Mouse (Mus musculus): Measurements from ENCODE around the gene Slc9a5. TPM values are rescaled to one million over a fixed set of nuclear protein-coding genes. Genes with fewer than 3 reads are reported as not detected.

The Slc9a5 gene
- polyA plus RNA-seq, 1 experiment: 3.0 TPM

DNA sequence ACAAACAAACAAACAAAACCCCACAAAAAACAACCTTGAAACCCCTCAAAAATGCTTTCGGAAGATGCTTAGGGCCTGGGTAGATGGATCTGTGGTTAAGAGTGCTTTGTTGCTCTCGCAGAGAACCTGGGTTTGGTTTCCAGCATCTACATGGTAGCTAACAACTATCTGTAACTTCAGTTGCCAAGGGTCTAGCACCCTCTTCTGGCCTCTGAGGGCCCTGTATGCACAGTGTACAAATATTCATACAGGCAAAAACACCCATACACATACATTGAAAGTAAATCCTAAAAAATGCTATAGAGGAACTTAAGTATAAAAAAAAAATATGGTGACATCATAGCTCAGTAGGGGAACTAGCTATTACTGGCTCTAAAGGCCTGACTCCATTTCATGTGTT, 35.4 kb downstream of the Slc9a5 start:
- no peak for DNase-seq (ENCODE audit: low read depth in 1 of 2, low spot score in 2 of 2)
- no peaks in the 10 kb centered on the region for H3K36me3 ChIP-seq (ENCODE audit: control insufficient read depth, insufficient read depth, low read length)
- TF ChIP-seq POLR2A (IDR thresholded peaks at IDR 0.05; ENCODE audit: low read depth, low read length) (no peak), CTCF (IDR thresholded peaks at IDR 0.05; ENCODE audit: extremely low read depth, insufficient read depth, insufficient read length, insufficient replicate concordance) (no peak)
- no peaks in the 10 kb centered on the region for H3K4me1 ChIP-seq (ENCODE audit: control insufficient read depth, insufficient read depth, insufficient read length)
- 92% methylated on average over 2 of the region's 2 CpGs for WGBS
- H3K27me3 ChIP-seq (ENCODE audit: control insufficient read depth, insufficient read depth, low read length): no peaks in the 10 kb centered on the region
- no peak overlapping the region for H3K27ac ChIP-seq (ENCODE audit: insufficient read depth, low read length)
- no peak overlapping the region for H3K4me3 ChIP-seq (ENCODE audit: extremely low read depth, insufficient read depth, insufficient read length)

DNA sequence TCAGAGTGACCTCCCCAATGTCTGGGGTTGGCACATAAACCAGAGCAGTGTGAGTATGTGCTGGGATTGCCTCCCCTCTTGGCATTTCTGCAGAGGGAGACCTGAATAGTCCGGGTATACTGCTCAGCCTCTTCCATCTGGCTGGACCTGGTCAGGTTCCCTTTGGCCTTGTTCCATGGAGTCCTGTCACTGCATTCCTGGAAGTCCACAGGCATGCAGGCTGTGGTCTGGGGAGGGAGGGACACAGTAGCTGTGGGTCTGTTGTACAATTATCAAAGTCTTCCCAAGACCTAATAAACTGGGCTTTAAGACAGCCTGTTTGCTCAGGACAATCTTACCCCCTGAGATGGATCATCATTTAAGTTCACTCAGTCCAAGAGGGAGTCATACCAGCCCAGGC, 38.5 kb downstream of the Slc9a5 start:
- H3K27ac ChIP-seq (ENCODE audit: insufficient read depth, low read length): no peak overlapping the region
- H3K4me1 ChIP-seq (ENCODE audit: control insufficient read depth, insufficient read depth, insufficient read length): no peaks in the 10 kb centered on the region; the same call in 1 of the 2 replicates
- DNase-seq (ENCODE audit: low read depth in 1 of 2, low spot score in 2 of 2): no peak
- TF ChIP-seq CTCF (IDR thresholded peaks at IDR 0.05; ENCODE audit: extremely low read depth, insufficient read depth, insufficient read length, insufficient replicate concordance) (no peak), POLR2A (IDR thresholded peaks at IDR 0.05; ENCODE audit: low read depth, low read length) (no peak)
- H3K4me3 ChIP-seq (ENCODE audit: extremely low read depth, insufficient read depth, insufficient read length): no peak overlapping the region
- 83% methylated on average over 1 of the region's 1 CpGs for WGBS
- H3K36me3 ChIP-seq (ENCODE audit: control insufficient read depth, insufficient read depth, low read length): no peaks in the 10 kb centered on the region
- no peaks in the 10 kb centered on the region for H3K27me3 ChIP-seq (ENCODE audit: control insufficient read depth, insufficient read depth, low read length)

DNA sequence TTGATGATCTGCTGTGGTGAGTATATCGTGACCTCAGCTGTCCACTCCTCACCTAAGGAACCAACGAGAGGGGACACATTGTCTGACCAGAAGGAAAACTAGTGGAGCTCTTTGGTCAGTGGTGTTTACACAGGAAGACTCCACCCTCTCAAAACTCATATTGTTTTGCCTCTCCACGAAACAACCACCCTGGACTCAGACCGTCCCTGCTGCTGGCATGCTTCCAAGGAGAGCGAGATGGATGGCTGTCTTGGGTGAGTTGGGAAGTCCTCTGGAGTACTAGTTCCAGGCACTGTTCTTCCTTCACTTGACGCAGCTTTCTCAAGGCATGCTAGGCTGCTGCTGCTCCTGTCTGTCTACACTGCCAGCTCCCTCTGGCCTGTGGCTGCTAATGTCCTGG, 40.5 kb downstream of the Slc9a5 start:
- no peak for DNase-seq (ENCODE audit: low read depth in 1 of 2, low spot score in 2 of 2)
- Histone ChIP-seq H3K4me3 (ENCODE audit: extremely low read depth, insufficient read depth, insufficient read length) (no peak overlapping the region), H3K36me3 (ENCODE audit: control insufficient read depth, insufficient read depth, low read length) (no peaks in the 10 kb centered on the region), H3K27ac (ENCODE audit: insufficient read depth, low read length) (no peak overlapping the region), H3K4me1 (ENCODE audit: control insufficient read depth, insufficient read depth, insufficient read length) (no peaks in the 10 kb centered on the region; the same call in 1 of the 2 replicates), H3K27me3 (ENCODE audit: control insufficient read depth, insufficient read depth, low read length) (no peaks in the 10 kb centered on the region)
- no peak for TF ChIP-seq POLR2A (IDR thresholded peaks at IDR 0.05; ENCODE audit: low read depth, low read length)
- TF ChIP-seq CTCF (IDR thresholded peaks at IDR 0.05; ENCODE audit: extremely low read depth, insufficient read depth, insufficient read length, insufficient replicate concordance): no peak
- WGBS: 83% methylated on average over 6 of the region's 6 CpGs

- H3K27ac ChIP-seq (ENCODE audit: insufficient read depth, low read length): no peak overlapping the region
- no peaks in the 10 kb centered on the region for H3K36me3 ChIP-seq (ENCODE audit: control insufficient read depth, insufficient read depth, low read length)
- DNase-seq (ENCODE audit: low read depth in 1 of 2, low spot score in 2 of 2): no peak
- TF ChIP-seq POLR2A (IDR thresholded peaks at IDR 0.05; ENCODE audit: low read depth, low read length): no peak
- TF ChIP-seq CTCF (IDR thresholded peaks at IDR 0.05; ENCODE audit: extremely low read depth, insufficient read depth, insufficient read length, insufficient replicate concordance): no peak
- no peak overlapping the region for H3K4me3 ChIP-seq (ENCODE audit: extremely low read depth, insufficient read depth, insufficient read length)
- 71% methylated on average over 12 of the region's 12 CpGs for WGBS
- no peaks in the 10 kb centered on the region for H3K27me3 ChIP-seq (ENCODE audit: control insufficient read depth, insufficient read depth, low read length)
- H3K4me1 ChIP-seq (ENCODE audit: control insufficient read depth, insufficient read depth, insufficient read length): no peaks in the 10 kb centered on the region; the same call in 1 of the 2 replicates
Observed at GRCm38 (mm10) chr8:105393089-105393787, 44.6 kb downstream of the Slc9a5 start.

DNA sequence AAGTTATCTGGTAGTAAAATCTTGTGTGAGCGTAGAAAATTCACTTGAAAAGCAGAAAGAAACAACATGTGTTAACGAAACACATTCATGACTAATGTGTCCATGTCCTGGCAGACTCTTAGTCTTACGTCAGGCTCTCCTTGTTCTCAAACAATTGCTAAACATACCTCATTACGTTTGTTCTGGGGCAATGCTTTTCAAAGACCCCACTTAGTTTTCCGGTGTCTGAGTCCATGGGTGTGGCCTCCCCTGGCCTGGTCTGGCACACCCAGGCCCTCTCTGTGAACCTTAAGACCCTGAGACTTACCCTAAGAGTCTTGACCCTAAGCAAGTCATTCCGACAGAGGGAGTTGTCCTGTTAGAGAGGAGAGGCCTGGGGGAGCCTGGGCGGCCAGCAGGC, 45.3 kb downstream of the Slc9a5 start:
- H3K27ac ChIP-seq (ENCODE audit: insufficient read depth, low read length): no peak overlapping the region
- H3K27me3 ChIP-seq (ENCODE audit: control insufficient read depth, insufficient read depth, low read length): no peaks in the 10 kb centered on the region
- TF ChIP-seq CTCF (IDR thresholded peaks at IDR 0.05; ENCODE audit: extremely low read depth, insufficient read depth, insufficient read length, insufficient replicate concordance) (no peak), POLR2A (IDR thresholded peaks at IDR 0.05; ENCODE audit: low read depth, low read length) (no peak)
- no peak overlapping the region for H3K4me3 ChIP-seq (ENCODE audit: extremely low read depth, insufficient read depth, insufficient read length)
- no peaks in the 10 kb centered on the region; the same call in 1 of the 2 replicates for H3K4me1 ChIP-seq (ENCODE audit: control insufficient read depth, insufficient read depth, insufficient read length)
- H3K36me3 ChIP-seq (ENCODE audit: control insufficient read depth, insufficient read depth, low read length): no peaks in the 10 kb centered on the region
- WGBS: 89% methylated on average over 7 of the region's 7 CpGs
- no peak for DNase-seq (ENCODE audit: low read depth in 1 of 2, low spot score in 2 of 2)

GRCm38 (mm10) chr8:105397747-105398146, 49.1 kb downstream of the Slc9a5 start:
- H3K4me3 ChIP-seq (ENCODE audit: extremely low read depth, insufficient read depth, insufficient read length): no peak overlapping the region
- H3K27me3 ChIP-seq (ENCODE audit: control insufficient read depth, insufficient read depth, low read length): no peaks in the 10 kb centered on the region
- no peak for DNase-seq (ENCODE audit: low read depth in 1 of 2, low spot score in 2 of 2)
- TF ChIP-seq POLR2A (IDR thresholded peaks at IDR 0.05; ENCODE audit: low read depth, low read length): no peak
- TF ChIP-seq CTCF (IDR thresholded peaks at IDR 0.05; ENCODE audit: extremely low read depth, insufficient read depth, insufficient read length, insufficient replicate concordance): peak; percentile 23; the same call in 1 of the 2 replicates
- no peak overlapping the region for H3K27ac ChIP-seq (ENCODE audit: insufficient read depth, low read length)
- H3K36me3 ChIP-seq (ENCODE audit: control insufficient read depth, insufficient read depth, low read length): no peaks in the 10 kb centered on the region
- 33% methylated on average over 3 of the region's 3 CpGs for WGBS
- H3K4me1 ChIP-seq (ENCODE audit: control insufficient read depth, insufficient read depth, insufficient read length): no peaks in the 10 kb centered on the region; the same call in 1 of the 2 replicates

- H3K27me3 ChIP-seq (ENCODE audit: control insufficient read depth, insufficient read depth, low read length): no peaks in the 10 kb centered on the region
- H3K4me3 ChIP-seq (ENCODE audit: extremely low read depth, insufficient read depth, insufficient read length): no peak overlapping the region
- H3K36me3 ChIP-seq (ENCODE audit: control insufficient read depth, insufficient read depth, low read length): no peaks in the 10 kb centered on the region
- no peak for TF ChIP-seq CTCF (IDR thresholded peaks at IDR 0.05; ENCODE audit: extremely low read depth, insufficient read depth, insufficient read length, insufficient replicate concordance)
- 94% methylated on average over 5 of the region's 5 CpGs for WGBS
- no peak for DNase-seq (ENCODE audit: low read depth in 1 of 2, low spot score in 2 of 2)
- H3K4me1 ChIP-seq (ENCODE audit: control insufficient read depth, insufficient read depth, insufficient read length): no peaks in the 10 kb centered on the region
- H3K27ac ChIP-seq (ENCODE audit: insufficient read depth, low read length): no peak overlapping the region
Observed at GRCm38 (mm10) chr8:105400016-105400415, 51.4 kb downstream of the Slc9a5 start.

All from spleen, adult 2 months (tissue).